Mouse (Mus musculus): ENCODE measurements around the gene Naxe.

The Naxe gene

DNA sequence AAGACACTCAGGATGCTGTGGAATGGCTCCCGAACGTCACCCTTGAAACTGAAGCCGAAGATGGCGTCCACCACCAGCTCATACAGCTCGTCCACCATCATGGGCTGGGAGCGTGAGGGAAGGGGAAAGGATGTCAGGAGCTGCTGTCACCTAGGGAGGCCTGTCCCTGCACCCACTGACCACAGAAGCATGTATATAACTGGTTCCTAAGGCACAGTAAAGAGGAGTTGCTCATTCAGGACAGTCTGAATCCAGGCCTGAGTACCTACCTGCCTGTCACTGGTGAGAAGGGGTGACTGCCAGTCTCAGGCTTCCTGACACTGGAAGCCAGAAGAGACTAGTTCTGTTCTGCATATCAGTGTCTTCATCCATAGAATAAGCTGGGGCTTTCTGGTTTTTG, 1.3 kb downstream of the Naxe start:
- DNase-seq (ENCODE audit: low spot score) = no peak

DNA sequence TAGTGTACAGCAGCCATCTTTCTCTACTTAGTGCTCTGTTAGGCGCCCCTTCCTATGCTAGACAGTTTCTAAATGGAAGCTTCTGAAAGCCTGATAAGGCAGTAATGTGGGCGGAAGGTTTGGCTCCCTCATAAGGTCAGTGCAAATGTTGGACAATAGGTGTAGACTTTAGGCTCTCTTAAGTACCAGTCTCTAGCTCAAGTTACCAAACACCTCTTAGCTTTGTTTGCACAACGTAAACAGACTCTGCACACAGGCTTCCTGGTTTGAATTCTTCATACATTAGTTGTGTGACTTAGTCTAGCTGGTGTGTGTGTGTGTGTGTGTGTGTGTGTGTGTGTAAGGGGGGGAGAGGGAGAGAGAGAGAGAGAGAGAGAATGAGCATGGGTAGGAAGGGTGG, 8.8 kb downstream of the Naxe start:
- DNase-seq (ENCODE audit: low spot score) = peak; percentile 76

DNA sequence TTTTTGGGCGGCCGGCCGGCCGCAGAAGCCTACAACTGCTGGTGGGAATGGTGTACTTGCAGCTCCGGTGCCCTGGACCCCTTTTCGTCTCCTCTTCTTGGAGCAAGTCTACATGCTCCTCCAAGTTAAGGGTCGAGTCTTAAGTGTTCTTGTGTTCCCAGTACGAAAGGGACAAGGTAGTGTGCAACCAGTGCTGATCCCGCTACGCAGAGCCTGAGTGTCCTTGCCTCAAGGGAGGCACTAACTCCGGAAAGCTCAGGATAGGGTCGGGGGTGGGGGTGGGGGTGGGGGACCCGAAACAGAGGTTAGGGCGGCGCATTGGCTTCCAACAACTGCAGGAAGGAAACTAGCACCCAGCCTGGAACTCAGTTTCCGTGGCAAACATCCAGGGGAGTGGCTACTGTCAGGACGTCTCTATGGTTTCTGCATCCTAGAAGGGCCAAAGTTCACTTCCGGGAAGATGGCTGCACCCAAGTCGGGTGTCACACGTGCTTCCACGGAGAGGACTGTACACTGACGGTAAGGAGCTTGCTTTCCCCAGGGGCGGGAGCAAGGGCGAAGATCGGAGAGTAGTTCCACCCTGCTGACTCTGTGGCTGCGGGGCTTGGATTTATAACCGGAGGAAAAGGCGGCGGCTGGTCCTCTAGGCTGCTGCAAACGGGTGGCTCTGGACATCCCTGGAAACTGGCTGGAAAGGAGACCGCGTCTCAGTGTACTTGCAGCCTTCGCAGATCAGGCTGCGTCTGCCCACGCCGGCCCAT, 15.5 kb downstream of the Naxe start, which contains the start of gene Gpatch4:
Gpatch4 (plus strand) TSS at position 448 of the 761 bp plus-strand sequence.
- DNase-seq (ENCODE audit: low spot score) = peak; percentile 94

DNA sequence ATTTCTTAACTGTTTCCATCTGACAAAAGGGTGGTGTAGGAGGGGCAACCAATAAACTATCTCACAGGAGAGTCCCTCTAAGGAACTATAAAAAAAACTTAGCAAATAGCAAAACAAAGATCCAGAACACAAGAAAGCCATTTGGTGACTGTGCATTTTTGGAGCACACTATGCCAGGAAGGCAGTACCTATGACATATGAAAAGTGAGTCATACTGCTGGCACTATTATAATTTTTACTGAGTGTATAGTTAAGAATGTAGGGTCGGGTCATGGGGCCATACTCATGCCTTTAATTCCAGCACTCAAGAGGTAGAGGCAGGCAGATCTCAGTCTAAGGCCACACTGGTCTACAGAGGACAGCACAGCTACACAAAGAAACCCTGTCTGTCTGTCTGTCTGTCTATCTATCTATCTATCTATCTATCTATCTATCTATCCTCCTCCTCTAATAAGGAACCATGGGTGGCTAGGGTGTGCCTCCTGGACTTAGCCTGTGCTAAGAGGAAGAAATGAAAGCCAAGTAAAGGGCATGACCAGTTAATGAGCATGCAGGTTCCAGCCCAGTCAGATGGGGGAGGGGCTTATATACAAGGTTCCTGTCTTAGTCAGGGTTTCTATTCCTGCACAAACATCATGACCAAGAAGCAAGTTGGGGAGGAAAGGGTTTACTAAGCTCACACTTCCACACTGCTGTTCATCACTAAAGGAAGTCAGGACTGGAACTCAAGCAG, 22.6 kb downstream of the Naxe start:
- no peak for DNase-seq (ENCODE audit: low spot score)

DNA sequence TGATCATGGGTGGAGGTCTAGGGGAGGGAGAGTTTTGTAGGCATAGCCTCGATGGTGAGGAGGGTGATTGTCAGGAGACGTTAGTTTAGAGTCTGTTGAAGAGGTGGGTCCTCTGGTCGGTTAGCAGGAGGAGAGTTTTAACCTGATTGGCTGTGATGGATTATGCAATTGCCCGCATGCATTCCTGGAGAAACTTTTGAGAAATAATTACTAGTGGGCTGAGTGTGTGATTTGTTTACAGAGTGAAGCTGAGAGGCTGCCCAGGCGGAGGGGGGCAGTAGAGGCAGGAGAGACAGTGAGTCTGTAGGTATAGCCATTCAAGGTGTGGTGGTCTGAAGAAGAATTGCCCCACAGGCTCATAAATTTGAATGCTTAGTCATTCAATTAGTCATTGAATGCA, 24.8 kb downstream of the Naxe start:
- peak; percentile 67 for DNase-seq (ENCODE audit: low spot score)

DNA sequence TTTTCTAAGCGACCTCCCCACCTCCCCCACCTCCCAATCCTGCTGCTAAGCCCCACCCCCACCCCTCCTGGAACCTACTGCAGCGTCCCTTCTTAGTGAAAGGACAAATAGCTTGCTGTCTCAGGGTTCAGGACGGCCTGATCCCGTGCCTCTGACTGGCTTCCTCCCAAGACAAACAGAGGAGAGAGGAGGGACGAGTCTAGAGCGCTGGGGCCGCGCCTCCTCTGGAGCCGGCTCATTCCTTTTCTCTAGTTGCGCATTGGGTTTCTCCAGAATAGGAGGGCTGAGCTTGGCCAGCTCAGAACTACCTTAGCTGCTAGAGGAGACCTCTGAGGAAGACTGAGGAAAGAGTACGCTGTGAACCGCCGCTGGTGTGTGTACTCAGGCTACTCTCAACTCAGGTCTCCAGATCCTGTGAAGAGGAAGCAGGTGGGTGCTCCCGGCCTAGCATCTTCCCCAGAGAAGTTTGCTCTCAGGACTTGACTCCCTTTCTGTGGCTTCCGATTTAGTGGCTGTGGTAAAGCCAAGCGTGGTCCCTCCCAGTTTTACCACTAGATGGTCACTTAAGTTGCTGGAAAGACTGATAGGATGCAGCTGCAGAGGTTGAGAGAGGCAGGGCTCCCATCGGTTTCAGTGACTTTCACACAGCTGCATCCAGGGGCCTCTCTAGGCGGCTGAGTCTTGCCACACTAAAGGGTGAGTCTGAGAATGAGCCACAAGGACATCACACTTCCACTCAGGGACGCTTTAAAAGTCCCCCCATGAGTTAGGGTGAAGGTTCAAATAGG, 27.5 kb downstream of the Naxe start:
- DNase-seq (ENCODE audit: low spot score) = peak; percentile 87

DNA sequence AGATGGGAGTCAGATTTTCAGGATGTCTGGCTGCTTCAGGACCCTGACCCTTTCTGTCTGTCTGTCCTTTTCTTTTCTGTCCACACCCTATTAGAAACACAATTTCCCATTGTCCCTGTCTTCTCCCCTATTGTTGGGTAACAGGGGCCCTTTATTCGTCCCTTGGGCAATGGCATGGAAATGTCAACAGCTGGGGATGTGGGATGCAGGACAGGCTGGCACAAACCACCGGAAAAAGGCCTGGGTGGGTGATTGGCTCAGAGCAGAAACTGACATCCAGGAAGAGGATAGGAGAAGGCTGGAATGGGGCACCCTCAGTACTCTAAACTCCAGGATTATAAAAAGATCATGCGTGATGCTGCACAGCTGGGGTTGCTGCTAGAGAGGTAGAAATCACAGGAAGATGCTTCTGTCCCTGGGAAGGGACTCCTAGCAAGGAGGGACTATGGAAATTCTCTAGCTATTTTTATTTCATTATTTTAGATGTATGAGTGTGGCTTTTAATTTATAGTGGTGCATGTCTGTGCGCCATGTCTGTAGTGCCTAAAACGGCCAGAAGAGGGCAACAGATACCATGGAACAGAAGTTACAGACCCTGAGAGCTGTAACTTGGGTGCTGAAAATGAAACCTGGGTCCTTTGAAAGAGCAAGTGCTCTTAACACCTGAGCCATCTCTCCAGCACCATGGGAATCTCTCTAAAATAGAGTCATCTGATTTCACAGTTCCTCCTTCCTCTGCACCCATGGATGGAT, 30.7 kb downstream of the Naxe start, which contains the start of gene Hapln2:
Hapln2 (minus strand) TSS at position 150 of the 753 bp plus-strand sequence.
- no peak for DNase-seq (ENCODE audit: low spot score)

DNA sequence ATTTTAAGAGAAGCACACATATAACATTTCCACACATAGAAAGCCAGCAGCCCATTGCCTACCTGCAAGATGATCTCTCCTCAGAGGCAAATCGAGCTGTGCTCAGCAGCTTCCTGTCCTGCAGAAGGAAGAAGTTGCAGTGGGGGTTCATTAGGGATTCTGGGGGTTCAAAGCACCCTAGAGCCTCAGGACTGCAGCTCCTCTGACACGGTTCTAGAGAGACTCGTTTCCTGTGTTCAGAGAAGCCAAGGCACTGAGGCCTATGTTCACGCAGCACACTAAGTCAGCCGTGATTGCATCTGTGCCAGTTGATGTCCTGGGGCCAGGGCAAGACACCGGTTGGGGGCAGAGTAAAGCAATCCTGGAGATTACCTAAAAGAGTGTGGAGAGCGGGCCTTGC, 31.5 kb downstream of the Naxe start:
- no peak for DNase-seq (ENCODE audit: low spot score)

DNA sequence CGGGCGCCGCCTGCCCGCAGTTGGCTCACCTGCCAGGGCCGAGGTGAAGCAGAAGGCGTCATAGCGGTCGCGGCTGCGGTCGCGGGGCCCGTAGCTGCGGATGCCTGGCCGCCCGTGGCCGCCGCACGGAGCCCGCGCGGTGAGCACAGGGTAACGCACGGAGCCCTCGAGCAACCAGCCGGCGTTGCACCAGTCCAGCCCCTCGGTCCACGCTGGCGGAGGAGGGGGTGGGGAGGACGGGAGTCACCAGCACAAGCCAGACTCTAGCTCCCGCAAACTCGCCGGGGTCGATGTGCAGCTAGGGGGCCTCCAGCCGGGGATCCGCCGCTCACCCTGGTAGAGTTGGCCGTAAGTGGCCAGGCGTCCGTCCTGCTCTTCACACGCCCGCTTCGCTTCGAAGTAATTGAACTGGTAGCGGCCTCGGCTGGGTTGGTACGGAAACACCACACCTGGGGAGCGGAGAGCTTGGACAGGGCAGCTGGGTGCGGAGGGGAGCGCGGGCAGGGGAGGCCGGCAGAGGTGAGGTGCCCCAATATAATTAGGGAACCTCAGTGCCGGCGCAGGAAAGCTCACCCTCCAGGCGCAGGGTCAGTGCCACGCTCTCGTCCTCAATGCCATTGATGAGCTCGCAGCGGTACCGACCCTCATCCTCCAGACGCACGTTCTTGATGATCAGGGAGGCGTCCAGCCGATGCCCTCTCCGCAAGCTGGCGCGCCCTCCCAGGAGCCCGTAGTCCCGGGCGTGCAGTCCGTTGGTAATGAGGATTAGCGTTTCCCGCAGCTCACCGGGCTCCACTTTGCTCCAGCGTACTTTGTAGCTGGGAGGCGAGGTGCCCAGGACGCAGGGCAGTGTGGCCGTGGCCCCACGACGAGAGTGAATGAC, 34.9 kb downstream of the Naxe start:
- DNase-seq (ENCODE audit: low spot score) = no peak

DNA sequence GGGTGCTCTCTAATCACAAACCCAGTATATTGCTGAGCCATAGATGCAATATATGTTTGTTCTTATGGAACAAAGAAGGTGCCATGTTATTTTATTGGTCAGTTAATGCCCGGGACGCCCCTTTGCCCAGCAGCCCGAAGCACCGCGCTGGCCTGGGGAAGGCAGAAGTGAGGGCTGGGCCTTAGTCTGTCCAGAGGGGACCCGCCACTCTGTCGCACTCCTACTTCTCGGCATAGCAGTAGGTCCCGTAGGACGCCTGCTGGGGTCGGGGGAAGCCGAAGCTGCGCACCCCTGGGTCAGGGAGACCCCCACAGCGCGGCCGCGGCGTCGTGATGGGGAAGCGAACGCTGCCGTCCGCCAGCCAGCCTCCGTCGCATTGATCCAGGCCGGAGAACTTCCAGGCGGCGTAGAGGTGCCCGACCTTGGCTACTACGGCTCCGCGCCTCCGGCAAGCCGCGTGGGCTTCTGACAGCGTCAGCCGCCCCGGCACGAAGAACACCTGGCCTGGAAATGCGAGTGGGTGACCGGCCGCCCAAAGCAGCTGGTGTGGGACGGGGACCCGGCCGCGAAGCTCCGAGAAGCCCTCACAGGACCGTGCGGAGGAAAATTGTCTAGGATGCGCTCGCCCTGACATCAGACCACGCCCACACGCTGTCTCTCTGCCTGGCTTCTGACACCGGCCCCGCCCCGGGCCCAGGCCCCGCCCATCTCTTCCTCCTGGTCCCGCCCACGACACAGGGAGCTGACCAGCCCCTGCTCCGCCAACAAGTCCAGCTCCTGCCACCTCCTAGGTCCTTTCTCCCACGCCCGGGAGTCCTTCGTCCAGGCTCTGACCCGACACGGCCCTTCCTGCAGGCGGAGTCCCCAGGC, 35.7 kb downstream of the Naxe start:
- DNase-seq (ENCODE audit: low spot score) = peak; percentile 94

DNA sequence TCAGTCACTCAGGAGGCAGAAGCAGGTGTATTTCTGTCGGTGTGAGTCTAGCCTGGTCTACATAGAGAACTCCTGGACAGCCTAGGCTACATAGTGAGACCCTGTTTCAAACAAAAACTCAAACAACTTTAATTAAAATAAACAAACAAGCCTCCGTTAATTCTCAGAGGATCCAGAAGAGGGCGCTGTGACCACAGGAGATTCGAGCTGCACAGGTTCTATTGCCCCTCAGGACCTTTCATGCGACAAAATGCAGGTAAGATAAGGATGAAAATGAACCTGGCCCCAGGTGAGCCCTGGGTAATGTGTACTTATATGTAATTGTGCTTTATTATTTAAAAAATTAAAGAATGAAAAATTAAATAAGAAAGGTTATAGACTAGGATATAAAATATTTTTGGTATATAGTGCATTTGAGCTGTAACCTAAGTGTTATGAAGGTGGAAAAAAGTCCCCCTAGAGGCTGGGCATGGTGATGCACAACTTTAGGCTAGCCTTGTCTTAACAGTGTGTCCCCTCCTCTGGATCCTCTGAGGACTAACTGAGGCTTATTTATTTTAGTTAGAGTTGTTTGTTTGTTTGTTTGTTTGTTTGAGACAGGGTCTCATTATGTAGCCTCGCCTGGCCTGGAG, 47.5 kb downstream of the Naxe start:
- no peak for DNase-seq (ENCODE audit: low spot score)

All from lung, postnatal 25 days (tissue).